Mouse (Mus musculus): ENCODE results near the gene Heg1.
A peak's percentile ranks its signal among the peaks of the same experiment; 100 is the strongest.

Gene Heg1

DNA sequence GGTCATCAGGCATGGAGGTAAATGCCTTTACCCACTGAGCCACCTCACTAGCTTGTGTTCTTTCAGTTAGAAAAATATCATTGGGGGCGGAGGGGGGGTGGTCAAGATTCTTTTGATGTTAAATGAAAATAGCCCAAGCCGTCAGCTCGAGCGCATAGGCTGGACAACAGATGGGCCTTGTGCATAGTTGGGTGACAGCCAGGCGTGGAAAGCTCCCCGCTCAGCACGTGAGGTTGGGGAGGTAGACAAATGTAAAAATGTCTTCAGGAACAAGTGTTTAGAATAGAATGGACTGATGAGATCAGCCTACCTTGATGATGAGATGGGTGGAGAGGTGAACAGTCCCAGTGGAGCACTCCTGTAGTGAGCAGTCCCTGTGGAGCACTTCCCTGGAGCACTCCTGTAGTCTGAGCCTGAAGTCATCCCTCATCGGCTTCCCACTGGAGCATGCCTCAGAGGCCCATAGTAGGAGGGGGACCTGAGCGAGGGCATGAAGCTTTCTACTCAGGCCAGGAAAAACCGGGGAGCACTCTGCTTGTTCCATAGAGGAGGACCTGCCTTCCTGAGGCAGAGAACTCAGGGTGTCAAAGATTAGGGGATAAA is 62.0 kb downstream of the Heg1 start:
- no peak for DNase-seq

DNA sequence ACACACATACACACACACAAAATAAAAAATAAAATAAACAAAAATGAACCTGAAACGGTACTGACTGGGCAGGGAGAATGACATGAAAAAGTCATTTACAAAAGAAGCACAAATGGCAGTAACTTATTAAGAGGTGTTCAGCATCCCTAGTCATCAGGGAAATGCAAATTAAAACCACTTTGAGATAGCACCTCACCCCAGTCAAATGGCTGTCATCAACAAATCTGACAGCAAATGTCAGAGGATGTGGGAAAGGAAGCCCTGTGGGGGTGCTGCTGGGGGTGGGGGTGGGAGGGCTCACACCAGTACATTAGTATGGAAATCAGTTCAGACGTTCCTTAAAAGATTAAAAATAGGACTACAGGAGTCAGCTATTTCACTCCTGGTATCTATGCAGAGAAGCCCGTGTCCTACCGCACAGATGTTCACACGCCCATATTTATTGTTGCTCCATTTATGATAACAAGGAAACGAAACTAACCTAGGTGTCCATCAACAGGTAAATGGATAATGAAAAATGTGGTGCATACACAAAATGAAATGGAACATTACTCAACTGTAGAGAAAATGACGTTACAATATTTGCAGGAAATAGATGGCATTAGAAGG is 63.3 kb downstream of the Heg1 start:
- DNase-seq: no peak

DNA sequence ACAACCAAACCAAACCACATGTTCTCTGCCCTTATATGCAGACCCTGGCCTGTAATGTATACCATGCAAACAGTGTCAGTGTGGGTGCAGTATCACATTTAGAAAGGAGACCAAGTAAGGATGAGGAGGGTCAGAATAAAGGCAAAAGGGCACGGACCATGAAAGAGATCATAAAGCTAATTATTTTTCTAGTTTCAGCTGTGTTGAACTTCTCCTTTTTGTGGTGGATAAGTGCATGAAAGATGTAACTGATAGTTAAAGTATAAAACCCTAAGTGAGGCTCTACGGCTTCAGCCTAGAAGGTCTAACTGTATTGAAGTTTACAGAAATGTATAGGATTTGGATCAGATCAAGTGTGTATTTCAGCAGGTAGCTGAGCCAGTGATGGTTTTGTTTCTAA is 63.8 kb downstream of the Heg1 start:
- no peak for DNase-seq

DNA sequence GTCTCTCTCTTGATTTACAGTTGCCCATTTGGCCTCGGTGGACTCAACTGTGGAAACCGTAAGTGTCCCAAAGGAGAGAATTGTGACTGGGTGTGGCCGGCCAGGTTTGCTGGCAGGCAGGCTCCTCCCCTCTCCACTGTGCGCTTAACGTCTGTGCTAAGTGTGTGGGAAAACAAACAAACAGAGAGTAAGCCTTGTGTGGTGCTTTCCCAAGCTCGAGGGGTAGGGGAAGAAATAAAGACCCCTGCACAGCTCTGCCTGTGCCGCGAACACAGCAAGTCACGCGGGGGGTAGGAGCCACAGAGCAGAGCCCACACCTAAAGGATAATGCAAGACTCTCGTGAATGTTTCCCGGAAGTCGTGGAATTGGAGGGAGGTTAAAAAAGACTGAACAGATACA is 67.0 kb downstream of the Heg1 start:
- DNase-seq: no peak

DNA sequence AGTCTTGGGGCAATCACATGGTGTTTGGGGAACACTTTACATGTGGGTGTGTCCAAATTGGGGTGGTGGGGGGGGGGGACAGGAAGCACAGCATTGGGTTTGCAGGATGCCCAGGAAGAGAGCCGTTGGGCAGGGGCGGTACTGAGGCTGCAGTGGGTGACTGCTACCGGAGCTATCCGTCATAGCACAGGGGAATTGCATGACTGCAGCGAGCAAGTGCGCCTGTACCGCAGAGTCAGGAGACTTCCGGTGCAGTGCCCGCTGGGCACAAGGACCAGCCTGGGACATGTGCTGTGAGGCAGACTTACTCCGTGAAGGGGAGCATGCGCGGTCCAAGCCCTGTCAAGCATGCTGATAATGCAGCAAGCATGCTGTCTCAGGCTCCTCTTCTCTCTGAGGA is 67.4 kb downstream of the Heg1 start:
- no peak for DNase-seq

DNA sequence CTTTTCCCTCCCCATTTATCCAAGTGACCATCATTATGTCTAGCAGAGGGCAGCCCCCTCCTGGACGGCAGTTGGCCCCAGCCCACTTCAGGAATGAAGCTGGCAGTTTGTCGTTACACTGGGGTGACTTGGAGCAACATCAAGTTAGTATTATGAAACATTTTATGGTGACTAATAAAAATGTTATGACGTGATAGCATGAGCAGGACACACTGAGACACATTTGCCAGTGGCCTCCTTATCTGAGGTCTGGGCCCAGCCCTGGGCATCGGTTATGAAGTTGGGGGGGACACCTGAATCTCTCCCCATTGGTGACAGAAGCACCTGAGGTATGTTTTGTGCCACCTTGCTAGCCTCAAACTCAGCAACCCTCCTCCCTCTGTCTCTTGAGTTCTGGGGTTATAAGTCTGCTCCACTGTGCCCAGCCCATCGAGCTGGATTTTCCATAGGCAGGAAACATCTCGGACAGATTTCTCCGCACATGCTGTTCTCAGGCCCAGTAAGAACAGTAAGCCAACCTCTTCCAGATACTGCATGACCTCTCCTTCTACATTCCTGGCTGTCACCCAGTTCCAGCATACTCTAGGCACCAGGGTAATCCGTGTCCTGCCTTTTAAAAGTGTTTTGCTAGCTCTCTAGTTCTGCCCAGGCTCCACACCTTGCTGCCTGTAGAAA is 68.9 kb downstream of the Heg1 start:
- DNase-seq: no peak

DNA sequence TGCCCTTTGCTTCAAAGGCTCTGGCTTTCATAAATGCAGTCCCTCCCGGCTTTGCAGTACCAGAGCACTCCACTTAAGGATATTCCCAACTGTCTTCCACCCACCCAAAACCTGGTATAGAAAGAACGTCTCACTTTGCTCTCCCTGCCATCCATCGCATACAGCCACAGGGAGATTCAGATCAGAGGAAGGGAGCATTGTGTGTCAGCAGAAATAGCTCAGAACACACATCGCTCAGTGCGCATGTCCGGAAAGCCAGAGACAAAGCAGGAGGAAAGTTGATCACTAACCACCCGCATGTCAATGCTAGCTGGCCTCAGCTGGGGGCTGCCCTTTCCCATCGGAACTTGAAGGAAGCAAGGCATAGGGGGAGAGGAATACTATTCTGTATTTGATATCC is 71.1 kb downstream of the Heg1 start:
- peak in 1 of 2 experiments; percentile 26 for DNase-seq

DNA sequence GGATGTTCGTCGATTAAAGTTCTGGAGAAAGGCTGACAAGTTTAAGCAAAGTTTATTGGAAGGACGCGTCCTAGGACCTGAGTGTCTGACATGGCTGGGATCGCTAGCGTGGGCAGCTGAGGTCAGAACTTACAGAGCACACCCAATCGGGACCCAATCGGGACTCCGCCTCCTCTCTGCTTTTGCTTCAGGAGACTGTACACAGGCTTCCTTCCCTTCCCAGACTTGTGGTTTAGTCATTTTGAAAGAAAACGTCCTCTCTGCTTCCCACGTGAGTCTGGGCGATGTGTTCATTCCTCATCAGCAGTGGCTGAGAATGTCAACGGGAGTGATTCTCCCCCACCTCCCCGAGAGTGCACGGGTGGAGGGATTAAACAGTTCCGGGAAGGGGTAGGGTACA is 71.8 kb downstream of the Heg1 start:
- DNase-seq: no peak

DNA sequence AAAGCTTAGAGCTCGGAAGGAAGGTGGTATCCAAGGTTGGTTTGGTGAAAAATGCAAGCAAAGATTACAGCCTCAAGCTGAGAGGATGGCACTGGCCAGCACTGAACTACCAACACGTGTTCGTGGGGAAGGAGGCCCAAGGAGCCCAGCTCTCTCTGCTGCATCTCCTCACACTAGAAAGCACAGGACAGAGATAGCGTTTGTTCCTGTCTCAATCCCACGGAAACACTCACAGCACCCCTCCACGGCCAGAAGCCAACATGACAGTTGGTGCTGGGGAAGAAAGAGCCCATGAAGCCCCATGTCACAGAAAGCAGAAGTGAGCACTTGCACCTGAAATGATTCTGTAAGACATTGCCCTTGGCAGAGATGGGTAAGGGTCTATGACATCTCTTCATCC is 72.2 kb downstream of the Heg1 start:
- no peak for DNase-seq

DNA sequence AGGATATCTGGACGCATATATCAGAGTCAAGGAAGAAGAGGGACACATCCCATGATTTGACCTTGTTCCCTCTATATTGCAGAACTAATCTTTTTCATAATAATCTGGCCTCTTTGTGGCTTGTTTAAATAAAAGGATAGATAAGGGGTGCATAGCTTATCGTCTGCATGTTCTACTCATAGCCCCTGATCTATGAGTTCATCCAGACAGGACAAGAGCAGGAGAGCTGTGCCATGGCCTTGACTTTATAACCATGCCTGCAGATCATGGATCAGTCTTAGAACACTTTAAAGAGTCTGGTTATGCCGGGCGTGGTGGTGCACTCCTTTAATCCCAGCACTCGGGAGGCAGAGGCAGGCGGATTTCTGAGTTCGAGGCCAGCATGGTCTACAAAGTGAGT is 75.0 kb downstream of the Heg1 start:
- DNase-seq: no peak

DNA sequence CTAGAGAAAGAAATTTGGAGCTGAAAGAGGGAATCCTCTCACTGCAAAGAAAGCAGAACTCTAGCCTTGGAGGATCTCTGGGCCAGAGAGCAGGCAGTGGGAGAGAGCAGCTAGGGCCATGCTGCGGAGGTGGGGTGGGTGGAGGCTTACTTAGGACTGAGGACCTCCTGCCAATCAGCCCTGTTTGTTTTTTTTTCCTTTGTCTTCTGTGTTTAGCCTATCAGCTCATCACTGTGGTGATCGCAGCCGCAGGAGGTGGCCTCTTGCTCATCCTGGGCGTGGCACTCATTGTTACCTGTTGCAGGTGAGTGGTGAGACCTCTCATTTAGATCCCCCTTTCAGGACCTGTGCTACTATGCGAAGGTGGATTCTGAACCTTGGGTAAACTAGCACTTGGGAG is 76.4 kb downstream of the Heg1 start:
- no peak for DNase-seq

DNA sequence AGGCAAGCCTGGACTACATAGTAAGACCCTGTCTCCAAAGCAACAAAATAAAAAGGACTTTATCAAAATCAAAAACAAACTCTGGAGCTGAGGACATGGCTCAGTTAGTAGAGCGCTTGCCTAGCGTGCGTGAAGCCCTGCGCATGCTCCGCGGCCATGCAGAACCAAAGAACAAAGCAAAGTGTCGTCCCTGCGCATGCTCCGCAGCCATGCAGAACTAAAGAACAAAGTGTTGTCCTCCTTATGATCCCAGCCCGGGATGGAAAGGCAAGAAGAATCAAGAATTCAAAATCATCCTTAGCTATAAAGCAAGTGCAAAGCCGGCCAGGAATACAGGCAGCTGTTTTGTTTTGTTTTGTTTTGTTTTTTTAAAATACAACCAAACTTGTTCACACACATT is 76.8 kb downstream of the Heg1 start:
- peak in 1 of 2 experiments; percentile 23 for DNase-seq

DNA sequence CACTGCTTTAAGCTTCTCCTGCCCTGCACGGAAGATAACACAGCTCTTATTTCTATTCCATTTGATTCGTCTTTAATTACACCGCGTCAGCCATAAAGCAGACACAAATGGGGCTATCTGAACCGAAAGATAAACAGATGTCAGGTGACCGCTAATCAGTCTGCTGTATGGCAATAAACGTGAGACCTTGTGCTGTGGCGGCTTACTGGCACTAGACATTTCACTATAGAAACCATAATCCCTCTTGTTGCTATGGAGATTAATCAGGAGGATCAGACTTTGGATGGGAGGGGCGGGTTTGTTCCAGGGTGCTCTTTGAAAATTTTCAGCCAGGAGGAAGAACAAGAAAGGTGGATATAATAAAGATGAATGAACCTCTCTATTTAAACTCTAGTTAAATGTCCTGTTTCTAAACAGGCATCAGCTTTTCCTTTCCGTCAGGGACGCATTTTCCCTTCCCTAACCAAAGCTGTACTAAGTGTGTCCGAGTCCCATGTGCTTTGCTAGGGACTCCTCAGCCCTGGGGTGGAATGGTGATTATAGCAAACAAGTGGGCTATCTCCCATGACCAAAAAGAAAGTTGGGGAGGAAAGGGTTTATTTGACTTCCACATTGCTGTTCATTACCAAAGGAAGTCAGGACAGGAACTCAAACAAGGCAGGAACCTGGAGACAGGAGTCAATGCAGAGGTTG is 80.5 kb downstream of the Heg1 start:
- no peak for DNase-seq

DNA sequence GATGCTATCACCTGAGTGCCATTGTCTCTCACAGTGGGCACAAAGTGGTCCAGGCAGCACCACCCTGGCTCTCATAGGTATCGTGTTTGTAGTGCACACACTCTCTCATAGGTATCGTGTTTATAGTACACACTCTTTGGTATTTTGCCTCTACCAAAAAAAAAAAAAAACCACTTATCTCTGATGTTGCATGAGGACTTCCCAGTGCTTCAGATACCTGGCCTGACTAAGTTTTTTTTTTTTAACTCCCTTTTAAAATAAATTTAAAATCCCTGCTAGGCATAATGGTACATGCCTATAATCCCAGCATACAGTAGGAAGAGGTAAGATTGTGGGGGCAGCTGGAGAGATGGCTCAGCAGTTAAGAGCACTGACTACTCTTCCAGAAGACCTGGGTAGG is 81.3 kb downstream of the Heg1 start:
- DNase-seq: no peak

DNA sequence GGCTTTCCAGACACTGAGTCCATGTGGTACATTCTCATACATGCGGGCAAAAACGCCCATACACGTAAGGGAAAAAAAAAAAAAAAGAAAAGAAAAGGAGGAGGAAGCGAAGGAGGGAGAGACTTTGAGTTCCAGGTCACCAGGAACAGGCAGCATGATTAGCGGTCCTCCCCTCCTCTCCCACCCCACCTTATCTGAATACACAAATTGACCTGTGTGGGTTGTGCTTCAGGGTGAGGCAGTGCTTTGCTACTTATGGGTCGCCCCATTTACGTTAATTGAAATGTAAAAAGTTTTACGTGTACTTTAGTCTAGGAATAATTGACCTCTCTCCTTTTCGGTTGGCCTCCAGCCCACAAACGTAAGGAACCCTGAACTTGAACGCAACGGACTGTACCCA is 82.1 kb downstream of the Heg1 start:
- no peak for DNase-seq

DNA sequence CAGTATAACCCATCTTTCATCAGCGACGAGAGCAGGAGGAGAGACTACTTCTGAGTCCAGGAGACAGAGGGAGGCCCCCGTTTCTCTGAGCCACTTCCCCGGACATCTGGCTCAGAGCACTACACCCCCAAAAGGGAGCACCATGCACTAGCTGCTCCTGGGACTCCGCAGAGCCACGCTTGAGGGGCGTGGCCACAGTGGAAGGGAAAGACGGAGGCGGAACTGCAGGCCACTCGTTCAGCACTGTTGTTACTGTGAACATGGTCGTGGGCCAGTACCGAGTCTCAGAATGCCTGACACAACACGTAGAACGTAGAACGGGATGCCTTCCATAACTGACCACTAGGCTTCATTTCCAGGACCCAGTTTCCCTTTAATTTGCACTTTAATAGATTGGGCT is 82.6 kb downstream of the Heg1 start:
- DNase-seq: no peak

DNA sequence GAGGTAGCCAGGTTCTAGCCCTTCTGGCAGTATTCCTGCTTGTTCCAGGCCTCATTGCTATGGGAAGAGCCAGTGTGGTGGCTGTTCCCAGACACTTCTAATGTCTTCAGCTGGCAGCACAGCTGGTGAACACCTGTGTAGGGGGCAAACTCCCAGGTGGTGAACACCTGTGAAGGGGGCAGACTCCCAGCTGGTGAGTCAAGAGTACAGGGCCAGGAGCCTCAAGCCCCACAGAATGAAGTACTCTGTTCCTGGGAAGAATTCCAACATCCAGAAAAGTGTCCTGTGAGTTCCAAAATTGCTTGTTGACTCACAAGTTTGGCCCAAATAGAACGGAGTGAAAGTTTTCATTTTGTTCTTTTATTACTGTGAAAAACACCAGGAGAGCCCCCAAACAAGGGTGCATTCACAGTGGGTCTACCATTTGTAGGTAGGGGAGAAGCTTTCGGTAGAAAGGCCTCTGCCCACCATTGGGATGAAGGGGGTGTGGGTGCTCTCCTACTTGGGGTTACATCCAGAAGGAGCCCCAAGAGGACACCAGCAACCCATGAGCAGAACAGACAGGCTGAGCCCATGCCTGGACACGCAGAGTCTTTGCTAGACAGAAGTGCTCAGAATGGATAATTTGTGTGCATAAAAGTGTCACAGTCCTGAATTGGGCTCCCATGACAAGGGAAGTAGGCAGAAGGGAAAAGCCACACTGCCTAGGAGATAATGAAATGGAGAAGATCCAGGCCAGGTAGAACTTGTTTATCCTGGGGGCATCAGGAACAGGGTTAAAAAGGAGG is 84.5 kb downstream of the Heg1 start:
- no peak for DNase-seq

DNA sequence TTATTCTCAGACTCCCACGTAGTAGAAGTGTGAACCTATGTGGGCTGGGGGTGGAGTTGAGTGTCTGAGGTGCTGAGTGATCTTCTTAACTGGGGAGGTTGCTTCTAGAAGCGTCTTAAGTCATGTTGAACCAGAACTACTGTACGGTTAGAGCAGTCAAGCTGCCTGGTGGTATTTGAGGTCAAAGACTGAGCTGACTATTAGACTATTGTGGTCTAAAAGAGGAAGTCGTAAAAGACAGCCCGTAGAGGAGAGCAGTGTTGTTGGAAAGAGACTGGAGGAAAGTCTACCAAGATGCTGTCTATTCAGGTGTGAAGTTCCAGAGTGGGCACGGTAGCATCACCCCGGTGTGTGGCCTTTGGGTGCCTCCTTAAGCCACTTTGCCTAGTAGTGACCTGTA is 85.7 kb downstream of the Heg1 start:
- DNase-seq: no peak

DNA sequence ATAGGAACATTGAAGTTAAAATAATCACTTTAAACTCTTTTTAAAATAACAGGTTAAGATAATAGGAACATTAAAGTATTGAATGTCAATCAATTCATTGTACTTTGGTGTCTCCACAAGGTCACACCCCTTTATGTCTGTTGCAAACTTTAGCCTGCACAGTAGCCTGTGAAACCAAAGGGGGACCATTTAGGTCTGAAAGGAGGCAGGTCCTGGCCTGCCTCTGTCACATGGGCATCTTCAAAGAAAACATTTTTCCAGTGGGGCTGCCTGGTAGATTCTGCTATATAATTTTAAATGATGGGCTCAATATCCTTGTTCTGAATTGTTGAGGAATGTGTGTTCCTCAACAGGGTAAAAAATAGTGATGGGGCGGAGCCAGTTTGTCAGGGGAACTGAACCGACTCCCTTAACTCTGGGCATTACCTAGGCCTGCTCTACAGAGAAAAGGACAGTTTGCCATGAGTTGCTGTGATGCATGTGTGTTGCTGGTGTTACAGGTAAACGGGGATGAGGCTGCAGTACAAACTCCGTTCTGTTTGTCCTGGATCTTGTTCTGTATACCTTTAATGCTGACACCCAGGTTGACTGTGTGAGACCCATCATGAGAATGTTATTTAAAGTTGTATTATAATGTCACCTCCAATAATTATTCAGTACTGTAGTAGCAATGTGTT is 86.7 kb downstream of the Heg1 start:
- no peak for DNase-seq

DNA sequence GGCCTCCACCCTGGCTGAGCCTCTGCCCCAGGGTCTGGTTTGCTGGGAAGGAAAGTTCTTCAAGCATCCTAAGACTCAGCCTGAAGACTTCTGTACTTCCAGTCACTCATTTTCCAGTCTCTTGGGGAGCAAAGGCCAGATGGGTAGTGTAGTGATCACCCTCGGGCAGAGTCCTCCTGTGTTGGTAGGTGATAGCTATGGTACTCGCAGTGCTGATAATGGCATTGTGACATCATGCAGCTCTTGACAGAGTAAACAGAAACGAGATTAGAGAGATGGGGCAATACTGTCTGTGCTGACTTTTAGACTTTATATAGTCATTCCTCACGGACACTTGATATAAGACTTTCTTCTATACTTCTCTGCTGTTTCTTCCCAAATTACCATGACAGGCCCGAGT is 88.6 kb downstream of the Heg1 start:
- no peak for DNase-seq

DNA sequence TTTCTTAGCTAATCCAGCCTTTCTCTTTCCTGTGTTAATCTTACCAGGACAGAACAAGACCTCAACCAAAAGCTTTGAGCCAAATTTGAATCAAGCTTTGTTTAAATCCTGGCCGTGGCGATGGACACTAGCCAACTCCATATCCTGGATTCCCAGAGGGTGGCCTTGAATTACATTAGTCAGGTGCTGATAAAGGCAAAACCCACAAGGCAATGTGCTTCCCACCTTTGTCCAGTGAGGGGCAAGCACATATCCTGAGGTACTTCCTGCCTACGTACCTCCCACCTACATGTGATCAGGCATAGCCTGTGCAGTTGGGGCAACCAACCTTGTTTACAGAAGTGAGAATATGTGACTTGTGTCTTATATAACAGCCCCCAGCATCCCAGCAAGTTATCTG is 90.8 kb downstream of the Heg1 start:
- no peak for DNase-seq

DNA sequence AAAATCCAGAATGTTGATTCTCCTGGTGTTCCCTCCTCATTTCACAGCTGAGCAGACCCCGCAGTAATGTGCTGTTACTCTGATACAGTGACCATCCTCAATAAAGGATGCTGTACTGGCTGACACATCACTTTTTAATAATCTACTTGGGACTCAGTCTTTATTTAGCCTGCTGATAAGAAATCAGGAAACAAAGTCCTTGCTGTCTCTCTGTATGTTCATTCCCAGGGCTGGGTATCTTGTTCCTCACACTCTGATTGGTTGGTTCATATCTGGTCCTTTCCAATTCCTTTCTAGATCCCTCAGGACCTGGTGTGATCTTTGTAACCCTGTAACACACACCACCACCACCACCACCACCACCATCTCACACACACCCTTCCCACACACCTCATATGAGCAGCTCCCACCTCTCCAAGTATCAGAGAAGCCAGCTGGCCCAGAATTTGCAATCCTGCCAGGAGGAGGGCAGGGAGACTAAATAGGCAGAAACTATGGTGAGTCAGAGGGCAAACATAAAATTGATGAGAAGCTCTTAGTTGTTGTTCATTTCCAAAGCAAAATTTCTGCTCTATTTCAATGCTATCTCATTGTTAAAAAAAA is 91.7 kb downstream of the Heg1 start:
- no peak for DNase-seq
